Mouse (Mus musculus): Measurements from ENCODE around the gene Olfr418. TPM values are rescaled to one million over a fixed set of nuclear protein-coding genes. Genes with fewer than 3 reads are reported as not detected.

Gene Olfr418
- polyA plus RNA-seq, 1 experiment from 2014 or later = not detected

DNA sequence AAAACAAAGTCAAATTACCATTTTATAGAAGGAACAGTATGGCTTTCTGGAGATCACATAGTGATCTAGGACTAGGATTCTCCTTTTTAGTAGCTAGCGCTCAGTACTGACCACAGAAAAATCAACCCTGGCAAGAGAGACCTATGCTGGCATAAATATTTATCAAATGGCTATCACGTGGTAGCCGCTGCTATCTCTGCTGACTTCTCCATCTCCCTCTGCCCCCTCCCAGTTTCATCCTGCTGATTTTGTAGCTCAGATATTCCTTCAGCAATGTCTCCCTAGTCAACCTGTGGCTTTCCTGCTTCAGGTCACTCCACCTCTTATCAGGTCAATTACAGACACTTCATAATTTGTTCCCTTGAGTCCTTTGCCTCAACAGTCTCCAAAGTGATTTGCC is 49.9 kb downstream of the Olfr418 start:
- ATAC-seq = no peak
- Histone ChIP-seq H3K4me2 (replicated peaks; ENCODE audit: low read depth) (no peak overlapping the region), H3K4me3 (ENCODE audit: low read depth, low read length) (no peak overlapping the region), H3K27ac (ENCODE audit: low read depth, low read length) (no peak overlapping the region), H3K4me1 (replicated peaks; ENCODE audit: control insufficient read depth, insufficient read depth, low read length) (no peaks in the 10 kb centered on the region), H3K36me3 (ENCODE audit: control insufficient read depth, insufficient read depth) (no peaks in the 10 kb centered on the region), H3K9me3 (ENCODE audit: control insufficient read depth) (no peaks in the 10 kb centered on the region), H3K9ac (ENCODE audit: low read depth, low read length) (no peak overlapping the region), H3K27me3 (replicated peaks; ENCODE audit: control insufficient read depth, insufficient read depth, low read length) (no peaks in the 10 kb centered on the region)
- no peak for TF ChIP-seq CTCF (IDR thresholded peaks at IDR 0.05; ENCODE audit: low read depth)
- 72% methylated on average over 3 of the region's 3 CpGs for WGBS

DNA sequence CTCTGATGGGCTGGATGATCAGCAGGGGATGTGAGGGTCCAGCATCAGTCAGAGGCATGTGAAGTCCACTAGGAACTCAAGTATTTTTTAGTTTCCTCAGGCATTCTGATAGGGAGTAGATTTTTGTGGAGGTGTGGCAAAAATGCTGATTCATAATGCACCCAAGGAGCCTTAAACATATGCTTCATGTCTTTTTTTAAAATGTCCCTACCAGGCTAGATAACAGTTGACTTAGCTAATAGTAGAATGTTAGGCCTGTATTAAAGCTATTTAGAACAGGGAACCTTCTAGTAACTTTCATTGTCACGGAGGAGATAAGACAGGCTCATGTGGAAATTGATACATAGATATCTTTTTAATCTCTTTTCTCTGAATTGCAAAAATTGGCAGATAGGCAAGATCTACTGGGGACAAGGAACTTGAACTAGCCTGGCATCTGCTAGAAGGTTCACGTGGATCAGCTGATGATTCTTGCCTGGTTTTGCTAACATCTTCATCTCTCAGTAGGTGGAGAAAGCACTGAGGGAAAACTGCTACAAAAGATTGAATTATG is 52.2 kb downstream of the Olfr418 start:
- Histone ChIP-seq H3K9ac (ENCODE audit: low read depth, low read length) (no peak overlapping the region), H3K4me2 (replicated peaks; ENCODE audit: low read depth) (no peak overlapping the region), H3K9me3 (ENCODE audit: control insufficient read depth) (no peaks in the 10 kb centered on the region), H3K4me3 (ENCODE audit: low read depth, low read length) (no peak overlapping the region), H3K27ac (ENCODE audit: low read depth, low read length) (no peak overlapping the region), H3K36me3 (ENCODE audit: control insufficient read depth, insufficient read depth) (no peaks in the 10 kb centered on the region), H3K27me3 (replicated peaks; ENCODE audit: control insufficient read depth, insufficient read depth, low read length) (no peaks in the 10 kb centered on the region), H3K4me1 (replicated peaks; ENCODE audit: control insufficient read depth, insufficient read depth, low read length) (no peaks in the 10 kb centered on the region)
- TF ChIP-seq CTCF (IDR thresholded peaks at IDR 0.05; ENCODE audit: low read depth) = no peak
- WGBS = 87% methylated on average over 2 of the region's 2 CpGs
- no peak for ATAC-seq

GRCm38 (mm10) chr1:173321593-173322248 is 55.9 kb downstream of the Olfr418 start:
- H3K4me3 ChIP-seq (ENCODE audit: low read depth, low read length) = no peak overlapping the region
- WGBS = 63% methylated on average over 8 of the region's 8 CpGs
- H3K27me3 ChIP-seq (replicated peaks; ENCODE audit: control insufficient read depth, insufficient read depth, low read length) = no peaks in the 10 kb centered on the region
- TF ChIP-seq CTCF (IDR thresholded peaks at IDR 0.05; ENCODE audit: low read depth) = no peak
- ATAC-seq = no peak
- no peak overlapping the region for H3K9ac ChIP-seq (ENCODE audit: low read depth, low read length)
- no peak overlapping the region for H3K4me2 ChIP-seq (replicated peaks; ENCODE audit: low read depth)
- H3K9me3 ChIP-seq (ENCODE audit: control insufficient read depth) = no peaks in the 10 kb centered on the region
- no peaks in the 10 kb centered on the region for H3K4me1 ChIP-seq (replicated peaks; ENCODE audit: control insufficient read depth, insufficient read depth, low read length)
- H3K27ac ChIP-seq (ENCODE audit: low read depth, low read length) = no peak overlapping the region
- no peaks in the 10 kb centered on the region for H3K36me3 ChIP-seq (ENCODE audit: control insufficient read depth, insufficient read depth)

DNA sequence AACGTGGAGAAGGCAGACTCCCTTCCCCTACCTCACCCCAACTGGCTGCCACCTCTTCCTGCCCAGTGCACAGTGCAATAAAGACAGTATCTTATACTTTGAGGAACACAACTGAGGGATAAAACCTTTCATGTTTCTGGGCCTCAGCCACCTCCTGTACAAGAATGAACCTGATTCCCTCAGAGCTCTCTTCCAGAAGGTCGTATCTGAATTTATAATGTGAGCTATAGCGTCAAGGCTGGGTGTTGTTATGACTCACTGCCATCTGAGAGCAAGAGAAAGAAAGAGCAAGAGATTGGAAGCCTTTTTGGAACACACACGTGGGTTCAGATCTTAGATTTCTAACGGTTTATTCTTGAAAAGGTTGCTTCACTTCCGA is 56.4 kb downstream of the Olfr418 start:
- H3K36me3 ChIP-seq (ENCODE audit: control insufficient read depth, insufficient read depth) = no peaks in the 10 kb centered on the region
- H3K4me1 ChIP-seq (replicated peaks; ENCODE audit: control insufficient read depth, insufficient read depth, low read length) = no peaks in the 10 kb centered on the region
- no peaks in the 10 kb centered on the region for H3K9me3 ChIP-seq (ENCODE audit: control insufficient read depth)
- no peak overlapping the region for H3K9ac ChIP-seq (ENCODE audit: low read depth, low read length)
- H3K27ac ChIP-seq (ENCODE audit: low read depth, low read length) = no peak overlapping the region
- H3K4me3 ChIP-seq (ENCODE audit: low read depth, low read length) = no peak overlapping the region
- no peak overlapping the region for H3K4me2 ChIP-seq (replicated peaks; ENCODE audit: low read depth)
- no peaks in the 10 kb centered on the region for H3K27me3 ChIP-seq (replicated peaks; ENCODE audit: control insufficient read depth, insufficient read depth, low read length)
- 64% methylated on average over 6 of the region's 6 CpGs for WGBS
- ATAC-seq = no peak
- TF ChIP-seq CTCF (IDR thresholded peaks at IDR 0.05; ENCODE audit: low read depth) = no peak

Other genes with a start within 250 kb of the Olfr418 start
- gene Olfr1408, start 128.6 kb upstream of the Olfr418 start, polyA plus RNA-seq (2015; fragmentation: Nextera tagmentation; extraction: Ambion mirVana) = not detected in 2 replicates
- not detected in 2 replicates for gene Olfr1406, start 75.4 kb upstream of the Olfr418 start, polyA plus RNA-seq (2015; fragmentation: Nextera tagmentation; extraction: Ambion mirVana)
- not detected in 2 replicates for gene Olfr218, start 68.2 kb upstream of the Olfr418 start, polyA plus RNA-seq (2015; fragmentation: Nextera tagmentation; extraction: Ambion mirVana)
- gene Olfr1404, start 53.6 kb upstream of the Olfr418 start, polyA plus RNA-seq (2015; fragmentation: Nextera tagmentation; extraction: Ambion mirVana) = not detected in 2 replicates
- gene Fcer1a, start 38.8 kb upstream of the Olfr418 start, polyA plus RNA-seq (2015; fragmentation: Nextera tagmentation; extraction: Ambion mirVana) = 0.25 TPM in 1 of 2 replicates, not detected in the other
- gene Mptx2, start 11.8 kb downstream of the Olfr418 start, polyA plus RNA-seq (2015; fragmentation: Nextera tagmentation; extraction: Ambion mirVana) = 2.2 and 3.0 TPM in 2 replicates
- gene Ackr1, start 67.7 kb downstream of the Olfr418 start, polyA plus RNA-seq (2015; fragmentation: Nextera tagmentation; extraction: Ambion mirVana) = 0.66 and 1.5 TPM in 2 replicates
- 2.0 and 3.1 TPM in 2 replicates for gene Aim2, start 84.9 kb downstream of the Olfr418 start, polyA plus RNA-seq (2015; fragmentation: Nextera tagmentation; extraction: Ambion mirVana)
- 0.85 and 1.2 TPM in 2 replicates for gene Cadm3, start 101.7 kb downstream of the Olfr418 start, polyA plus RNA-seq (2015; fragmentation: Nextera tagmentation; extraction: Ambion mirVana)
- 0.16 and 0.41 TPM in 2 replicates for gene Ifi206, start 225.0 kb downstream of the Olfr418 start, polyA plus RNA-seq (2015; fragmentation: Nextera tagmentation; extraction: Ambion mirVana)